In genomic region chrX:60329735-60330134, GRCm38 (mm10) we compare ENCODE assay signal across 17 mouse cellular contexts.
"Had no signal": no experiment of that assay in that cellular context is flagged by ENCODE, and none has a peak within 500 bp of the region (broad histone marks: within the 10 kb centered on the region; RNA-seq: fewer than 3 reads in every experiment).

No protein-coding gene starts in this region.

- H3K4me3 ChIP-seq: lung, embryonic 15.5 days; midbrain, embryonic 13.5 days; midbrain, embryonic 15.5 days; neural tube, embryonic 12.5 days; stomach, embryonic 15.5 days had no signal

- H3K4me2 ChIP-seq: lung, embryonic 15.5 days; midbrain, embryonic 11.5 days; midbrain, embryonic 13.5 days; midbrain, embryonic 15.5 days; neural tube, embryonic 12.5 days; stomach, embryonic 15.5 days had no signal

- ATAC-seq: liver, postnatal 0 days; lung, postnatal 0 days; midbrain, embryonic 13.5 days; midbrain, embryonic 15.5 days had no signal

- H3K36me3 ChIP-seq: lung, embryonic 15.5 days; midbrain, embryonic 13.5 days; midbrain, embryonic 15.5 days; neural tube, embryonic 12.5 days; stomach, embryonic 15.5 days had no signal

- H3K27me3 ChIP-seq: lung, embryonic 15.5 days; midbrain, embryonic 13.5 days; midbrain, embryonic 15.5 days; neural tube, embryonic 12.5 days; stomach, embryonic 15.5 days had no signal

- DNase-seq: liver, postnatal 0 days; lung, adult 2 months; lung, postnatal 14 days; lung, postnatal 36 days; right cerebral cortex, postnatal 14 days; thymus, adult 2 months; thymus, postnatal 25 days; thymus, postnatal 4 days had no signal

- H3K9me3 ChIP-seq: lung, embryonic 15.5 days; midbrain, embryonic 13.5 days; midbrain, embryonic 15.5 days; neural tube, embryonic 12.5 days; stomach, embryonic 15.5 days had no signal

- H3K4me1 ChIP-seq: lung, embryonic 15.5 days; midbrain, embryonic 13.5 days; midbrain, embryonic 15.5 days; neural tube, embryonic 12.5 days; stomach, embryonic 15.5 days had no signal

- H3K9ac ChIP-seq: liver, postnatal 0 days; lung, embryonic 15.5 days; midbrain, embryonic 13.5 days; midbrain, embryonic 15.5 days; neural tube, embryonic 12.5 days; stomach, embryonic 15.5 days had no signal

- H3K27ac ChIP-seq: lung, embryonic 15.5 days; macrophage; midbrain, embryonic 13.5 days; midbrain, embryonic 15.5 days; neural tube, embryonic 12.5 days; stomach, embryonic 15.5 days; stomach, postnatal 0 days had no signal
